Mouse (Mus musculus) stomach, embryonic 15.5 days (tissue): Measurements from ENCODE around the gene Gemin8. TPM values are rescaled to one million over a fixed set of nuclear protein-coding genes. Genes with fewer than 3 reads are reported as not detected.

Source experiments
- ATAC-seq: fragments of 200-750 bp; cut with Nextera tagmentation; 2 replicates; pipeline ENCODE4 v1.8.0; 2017; ENCODE audit warnings: low read depth, moderate number of reproducible peaks, moderate TSS enrichment; ENCODE audit not compliant: insufficient read depth, low FRiP score
- H3K27ac ChIP-seq: fragments of 300-500 bp; sonication (generic); 2 replicates; pipeline ENCODE4 v1.5.1; 2015; ENCODE audit warnings: mild to moderate bottlenecking, inconsistent platforms
- H3K27me3 ChIP-seq: fragments of 300-500 bp; sonication (generic); replicated peaks from 2 replicates; pipeline ENCODE4 v1.6.1; 2015; ENCODE audit warnings: inconsistent platforms
- H3K36me3 ChIP-seq: fragments of 300-500 bp; sonication (generic); 2 replicates; pipeline ENCODE4 v1.6.1; 2015; ENCODE audit warnings: inconsistent platforms
- H3K4me1 ChIP-seq: fragments of 300-500 bp; sonication (generic); 2 replicates; pipeline ENCODE4 v1.6.1; 2015; ENCODE audit warnings: inconsistent platforms
- H3K4me2 ChIP-seq: fragments of 300-500 bp; sonication (generic); 2 replicates; pipeline ENCODE4 v1.6.1; 2015; ENCODE audit warnings: mild to moderate bottlenecking, inconsistent platforms
- H3K4me3 ChIP-seq: fragments of 300-500 bp; sonication (generic); replicated peaks from 2 replicates; pipeline ENCODE4 v1.5.1; 2015; ENCODE audit warnings: inconsistent platforms
- H3K9ac ChIP-seq: fragments of 300-500 bp; sonication (generic); 2 replicates; pipeline ENCODE4 v1.6.1; 2015; ENCODE audit warnings: inconsistent platforms
- H3K9me3 ChIP-seq: fragments of 300-500 bp; sonication (generic); 2 replicates; pipeline ENCODE4 v1.6.1; 2016; ENCODE audit warnings: inconsistent platforms
- WGBS: fragments of 180-500 bp; shearing (Covaris S2); methylation state at CpG from one replicate; pipeline ENCODE4 v1.1.7; 2015; 5-methylcytosine and 5-hydroxymethylcytosine counted together
- polyA plus RNA-seq: library from polyadenylated mRNA; unstranded; fragments of >200 nt; fragmentation: Nextera tagmentation; extraction: Ambion mirVana; gene quantifications from 2 replicates; pipeline ENCODE4 v1.2.1, GENCODE M21; 2015

The Gemin8 gene
- polyA plus RNA-seq, 1 experiment from 2014 or later: 10.1 TPM

DNA sequence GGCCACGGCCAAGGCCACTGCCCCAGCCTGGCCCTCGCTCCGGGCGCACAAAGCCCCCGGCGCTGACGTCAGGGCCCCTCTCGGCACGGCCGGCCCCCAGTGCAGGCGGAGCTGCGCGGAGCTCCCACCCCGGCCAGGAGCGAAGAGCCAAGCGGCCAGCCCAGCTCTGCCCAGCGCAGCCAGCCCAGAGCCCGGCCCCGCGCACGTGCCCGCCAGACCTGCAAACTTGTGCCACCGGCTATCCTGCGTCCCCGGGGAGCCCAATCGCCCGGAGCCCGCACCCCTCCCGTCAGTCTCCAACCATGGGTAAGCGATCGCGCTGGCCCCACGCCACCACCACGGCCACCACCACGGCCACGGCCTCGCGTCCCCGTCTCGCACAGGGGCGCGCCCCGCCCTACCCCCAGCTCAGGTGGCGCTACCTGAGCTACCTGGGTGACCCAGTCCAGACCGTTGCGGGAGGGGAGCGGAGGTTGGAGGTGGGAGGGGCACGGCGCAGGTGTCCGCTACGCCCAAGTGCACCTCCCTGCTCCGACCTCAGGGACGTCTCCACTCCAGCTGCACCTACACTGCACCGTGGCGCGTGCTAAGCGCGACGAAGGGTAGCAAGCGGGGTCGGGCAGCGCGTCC lies 68.7 kb downstream of the Gemin8 start, which contains the start of gene Gpm6b:
Gene Gpm6b (plus strand): TSS at position 81 of the 630 bp plus-strand sequence.
- H3K36me3 ChIP-seq: no peaks in the 10 kb centered on the region
- H3K4me3 ChIP-seq: peak within 1 kb of the TSS; percentile 55
- peak within 1 kb of the TSS; percentile 76 for H3K4me2 ChIP-seq
- peak; percentile 90 for ATAC-seq
- no peak within 1 kb of the TSS for H3K27ac ChIP-seq
- peak within 1 kb of the TSS; percentile 39 for H3K9ac ChIP-seq
- H3K27me3 ChIP-seq: 0 out of 2 replicates have a peak, but pooled peaks cover 4% of the 10 kb centered on the region
- no peaks in the 10 kb centered on the region for H3K9me3 ChIP-seq
- 16% methylated on average over 49 of the region's 63 CpGs for WGBS
- no peaks in the 10 kb centered on the region for H3K4me1 ChIP-seq

DNA sequence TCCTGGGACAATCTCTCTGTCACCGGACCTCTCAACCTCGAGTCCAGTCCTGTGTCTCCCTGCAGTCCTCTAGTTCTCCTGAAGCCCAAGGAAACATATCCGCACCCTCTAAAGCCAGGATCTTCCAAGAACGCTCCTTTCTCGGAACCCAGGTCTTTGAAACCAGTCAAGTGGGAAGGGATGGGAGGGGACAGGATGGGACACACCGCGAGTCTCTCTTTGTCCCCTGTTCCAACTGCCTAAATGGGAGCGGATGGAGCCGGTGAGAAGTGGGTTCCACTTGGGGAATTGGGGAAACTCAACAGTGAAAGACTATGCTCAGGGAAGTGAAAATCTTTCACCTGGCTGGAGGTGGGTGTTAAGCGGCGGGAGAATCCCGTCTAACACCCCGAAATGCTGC lies 69.3 kb downstream of the Gemin8 start:
- Histone ChIP-seq H3K27ac (no peak overlapping the region), H3K9me3 (no peaks in the 10 kb centered on the region), H3K4me3 (peak overlapping the region; percentile 55), H3K27me3 (0 out of 2 replicates have a peak, but pooled peaks cover 4% of the 10 kb centered on the region), H3K4me1 (no peaks in the 10 kb centered on the region), H3K4me2 (peak overlapping the region; percentile 76), H3K36me3 (no peaks in the 10 kb centered on the region), H3K9ac (no peak overlapping the region; the same call in 1 of the 2 replicates)
- WGBS: 30% methylated on average over 13 of the region's 13 CpGs
- ATAC-seq: 0 out of 2 replicates have a peak, but pooled peaks have one; percentile 30

Other genes with a start within 250 kb of the Gemin8 start
- 33.5 and 39.0 TPM in 2 replicates for gene Gpm6b, start 68.5 kb downstream of the Gemin8 start, polyA plus RNA-seq